ENCODE assay signal across 8 mouse cellular contexts in the genomic region with DNA sequence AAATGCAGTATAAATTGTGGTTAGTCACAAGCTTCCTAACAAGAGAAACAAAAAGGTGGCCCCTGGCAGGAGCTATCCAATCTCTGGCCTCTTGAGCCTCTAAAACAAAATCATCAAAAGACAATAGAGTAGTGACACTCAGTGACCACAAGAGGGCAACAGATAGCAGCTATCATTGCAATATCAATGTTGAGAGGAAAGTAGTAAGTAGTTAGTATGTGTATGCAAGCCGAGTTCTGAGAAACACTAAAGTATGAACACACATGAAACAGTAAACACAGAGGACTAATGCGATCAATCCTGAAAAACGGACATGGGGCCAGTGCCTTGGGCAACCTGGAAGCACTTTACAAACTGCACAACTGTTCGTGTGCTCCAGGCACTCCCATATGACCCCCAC. TPM values are rescaled to one million over a fixed set of nuclear protein-coding genes. Genes with fewer than 3 reads are reported as not detected.
DNase-seq lines count a peak whose midpoint lies in the region; ATAC-seq and TF ChIP-seq lines count a peak whose summit lies in the region.

No protein-coding gene starts in this region.

- H3K9me3 ChIP-seq in limb, embryonic 12.5 days, result no peaks in the 10 kb centered on the region
- no peaks in the 10 kb centered on the region for H3K9me3 ChIP-seq in limb, embryonic 10.5 days (replicated peaks)
- H3K9me3 ChIP-seq in intestine, postnatal 0 days (ENCODE audit: control insufficient read depth), result no peaks in the 10 kb centered on the region

- ATAC-seq in limb, embryonic 12.5 days (ENCODE audit: insufficient number of reproducible peaks, insufficient read depth, low FRiP score, low TSS enrichment, low read depth), result peak; percentile 48; the same call in 1 of the 2 replicates
- ATAC-seq in common myeloid progenitor, adult 5-6 weeks (replicated peaks; ENCODE audit: low read depth, poor library complexity, severe bottlenecking), result peak; percentile 84
- no peak for ATAC-seq in intestine, postnatal 0 days

- no peak overlapping the region for H3K27ac ChIP-seq in cerebellum, adult 2 months (ENCODE audit: insufficient read depth, low read length)
- no peak overlapping the region for H3K27ac ChIP-seq in limb, embryonic 12.5 days
- H3K27ac ChIP-seq in limb, embryonic 10.5 days, result no peak overlapping the region
- H3K27ac ChIP-seq in intestine, postnatal 0 days (ENCODE audit: low read depth, low read length), result no peak overlapping the region
- no peak overlapping the region for H3K27ac ChIP-seq in small intestine, adult 2 months (ENCODE audit: insufficient read depth, low read depth, low read length)

- peak in 1 of 2 experiments; percentile 53 for DNase-seq in cerebellum, adult 2 months
- no peak for DNase-seq in cerebellum, adult 11-12 months
- DNase-seq in limb, embryonic 10.5 days (ENCODE audit: low spot score), result no peak
- no peak for DNase-seq in spleen, postnatal 14 days (ENCODE audit: low spot score in 2 of 2)

- H3K27me3 ChIP-seq in cerebellum, adult 2 months (ENCODE audit: control insufficient read depth, insufficient read depth, low read length), result no peaks in the 10 kb centered on the region
- H3K27me3 ChIP-seq in limb, embryonic 12.5 days, result no peaks in the 10 kb centered on the region
- no peaks in the 10 kb centered on the region for H3K27me3 ChIP-seq in limb, embryonic 10.5 days (ENCODE audit: low read depth, poor library complexity, severe bottlenecking)
- H3K27me3 ChIP-seq in intestine, postnatal 0 days (replicated peaks; ENCODE audit: control insufficient read depth, insufficient read depth, low read length), result no peaks in the 10 kb centered on the region
- H3K27me3 ChIP-seq in small intestine, adult 2 months (ENCODE audit: control insufficient read depth, insufficient read depth, low read length), result no peaks in the 10 kb centered on the region

- H3K4me3 ChIP-seq in cerebellum, adult 2 months (replicated peaks; ENCODE audit: insufficient read depth, low read depth, low read length), result no peak overlapping the region
- H3K4me3 ChIP-seq in limb, embryonic 12.5 days (replicated peaks), result no peak overlapping the region
- H3K4me3 ChIP-seq in limb, embryonic 10.5 days, result no peak overlapping the region
- no peak overlapping the region for H3K4me3 ChIP-seq in intestine, postnatal 0 days (ENCODE audit: low read depth, low read length)
- H3K4me3 ChIP-seq in small intestine, adult 2 months (ENCODE audit: low read depth, low read length), result no peak overlapping the region

- no peak overlapping the region for H3K9ac ChIP-seq in limb, embryonic 12.5 days (replicated peaks)
- no peak overlapping the region for H3K9ac ChIP-seq in intestine, postnatal 0 days (ENCODE audit: low read depth, low read length)

- H3K36me3 ChIP-seq in limb, embryonic 12.5 days, result peaks cover 32% of the 10 kb centered on the region
- H3K36me3 ChIP-seq in limb, embryonic 10.5 days, result peaks cover 45% of the 10 kb centered on the region
- H3K36me3 ChIP-seq in intestine, postnatal 0 days (ENCODE audit: control insufficient read depth, insufficient read depth), result peaks cover 28% of the 10 kb centered on the region; the same call in 1 of the 2 replicates
- H3K36me3 ChIP-seq in small intestine, adult 2 months (ENCODE audit: control insufficient read depth, insufficient read depth, low read length), result peaks cover 20% of the 10 kb centered on the region

- TF ChIP-seq CTCF in cerebellum, adult 2 months (IDR thresholded peaks at IDR 0.05; ENCODE audit: borderline replicate concordance, insufficient read depth, low read depth, low read length), result peak; percentile 44; the same call in 1 of the 2 replicates
- TF ChIP-seq CTCF in intestine, postnatal 0 days (IDR thresholded peaks at IDR 0.05; ENCODE audit: low read depth), result peak; percentile 89
- peak; percentile 29; the same call in 1 of the 2 replicates for TF ChIP-seq CTCF in small intestine, adult 2 months (IDR thresholded peaks at IDR 0.05; ENCODE audit: extremely low read depth, insufficient read length, insufficient replicate concordance, low read depth, low read length)

- no peaks in the 10 kb centered on the region for H3K4me1 ChIP-seq in cerebellum, adult 2 months (ENCODE audit: control insufficient read depth, insufficient read depth, low read length)
- no peaks in the 10 kb centered on the region for H3K4me1 ChIP-seq in limb, embryonic 12.5 days (replicated peaks)
- H3K4me1 ChIP-seq in limb, embryonic 10.5 days, result no peaks in the 10 kb centered on the region
- no peaks in the 10 kb centered on the region for H3K4me1 ChIP-seq in intestine, postnatal 0 days (replicated peaks; ENCODE audit: control insufficient read depth, insufficient read depth, low read length)
- peaks cover 1% of the 10 kb centered on the region; the same call in 1 of the 2 replicates for H3K4me1 ChIP-seq in small intestine, adult 2 months (ENCODE audit: control insufficient read depth, insufficient read depth, insufficient read length, low read length)

- TF ChIP-seq POLR2A in cerebellum, adult 2 months (IDR thresholded peaks at IDR 0.05; ENCODE audit: borderline replicate concordance, insufficient read depth, low read length), result no peak
- no peak for TF ChIP-seq POLR2A in small intestine, adult 2 months (IDR thresholded peaks at IDR 0.05; ENCODE audit: low read depth, low read length)

- 40% methylated on average over 4 of the region's 4 CpGs for WGBS in cerebellum, adult 2 months
- 53% methylated on average over 4 of the region's 4 CpGs for WGBS in limb, embryonic 12.5 days
- 51% methylated on average over 4 of the region's 4 CpGs for WGBS in limb, embryonic 10.5 days
- 33% methylated on average over 4 of the region's 4 CpGs for WGBS in intestine, postnatal 0 days
- WGBS in small intestine, adult 2 months, result 35% methylated on average over 4 of the region's 4 CpGs

- H3K4me2 ChIP-seq in limb, embryonic 12.5 days, result no peak overlapping the region
- no peak overlapping the region for H3K4me2 ChIP-seq in intestine, postnatal 0 days (replicated peaks; ENCODE audit: low read depth)

RNA-seq across cellular contexts. Expression of gene Ralbp1, which starts 20.9 kb away (rescaled TPM):
- polyA plus RNA-seq in cerebellum, adult 2 months (2012; rRNA removed), result 44.9 and 48.5 TPM in 2 replicates
- 57.4 and 57.8 TPM in 2 replicates for polyA plus RNA-seq in limb, embryonic 12.5 days (2016; fragmentation: Nextera tagmentation; extraction: Ambion mirVana)
- 53.4 and 64.7 TPM in 2 replicates for polyA plus RNA-seq in limb, embryonic 10.5 days (2016; fragmentation: Nextera tagmentation; extraction: Ambion mirVana)
- total RNA-seq in common myeloid progenitor, adult 5-6 weeks (2017), result 114 and 116 TPM in 2 replicates
- polyA plus RNA-seq in intestine, postnatal 0 days (2015; fragmentation: Nextera tagmentation; extraction: Ambion mirVana), result 57.4 and 66.2 TPM in 2 replicates
- 17.5 and 34.1 TPM in 2 replicates for polyA plus RNA-seq in small intestine, adult 2 months (2012; rRNA removed)

Comparison
In these comparisons a context has a peak if more than half of its experiments do, and no peak if none do; other contexts are left out.
1. CTCF ChIP-seq: peak in every context shown above with its lines; median percentile 89 in intestine, postnatal 0 days; 44 in cerebellum, adult 2 months; 29 in small intestine, adult 2 months.